Mouse (Mus musculus): ENCODE data around the gene Fbxo33.

DNA sequence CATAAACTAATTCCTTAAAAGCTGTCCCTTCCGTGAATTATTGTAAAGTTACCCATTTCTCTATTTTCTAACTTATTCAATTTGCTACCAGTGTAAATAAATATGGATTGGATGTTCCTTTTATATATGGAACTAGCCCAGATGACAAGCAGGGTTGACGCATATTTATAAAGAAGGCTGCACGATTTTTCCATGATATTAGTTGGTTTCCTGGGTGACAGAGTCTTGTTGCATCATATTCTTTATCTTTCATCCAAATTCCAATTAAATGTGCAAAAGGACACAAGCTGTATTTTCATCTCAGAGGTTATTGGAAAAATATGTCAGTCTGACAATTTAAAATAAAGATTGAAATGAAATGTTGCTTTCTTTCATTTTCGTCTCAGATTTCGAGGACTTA lies 18.9 kb upstream of the Fbxo33 start:
- TF ChIP-seq USF1 (IDR thresholded peaks at IDR 0.05; ENCODE audit: low read depth) (no peak), MYOD1 (IDR thresholded peaks at IDR 0.05; ENCODE audit: control insufficient read depth, insufficient read length, low read depth) (no peak), CTCF (IDR thresholded peaks at IDR 0.05; ENCODE audit: control insufficient read depth, insufficient read depth, insufficient read length) (no peak)

All from C2C12 (cell line).